Mouse (Mus musculus): ENCODE results near the gene Olfr24. TPM values are rescaled to one million over a fixed set of nuclear protein-coding genes. Genes with fewer than 3 reads are reported as not detected.

Olfr24 gene
- polyA plus RNA-seq, 1 experiment from 2014 or later = not detected

DNA sequence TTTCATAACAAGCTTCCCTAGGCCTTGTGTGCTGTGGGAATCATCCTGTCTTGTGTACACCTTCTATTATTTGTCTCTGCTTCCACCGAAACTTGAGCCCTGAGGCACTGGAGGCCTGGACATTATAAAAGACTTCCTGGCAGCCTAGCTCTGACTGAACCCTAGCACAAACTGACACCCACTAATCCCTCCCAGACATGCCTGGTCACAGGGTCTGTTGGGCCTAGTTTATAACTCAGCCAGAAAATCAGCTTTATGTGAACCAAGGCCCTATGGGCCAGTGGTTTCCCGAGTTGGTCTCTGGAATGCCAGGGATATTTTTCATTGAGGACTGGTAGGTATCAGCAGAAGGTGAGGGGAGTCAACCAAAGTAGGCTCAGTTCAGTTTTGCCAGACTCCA lies 42.8 kb downstream of the Olfr24 start:
- Histone ChIP-seq H3K27me3 (ENCODE audit: control insufficient read depth, insufficient read depth, low read length) (no peaks in the 10 kb centered on the region), H3K4me3 (ENCODE audit: low read length) (no peak overlapping the region), H3K4me1 (ENCODE audit: control insufficient read depth, insufficient read depth, low read length) (no peaks in the 10 kb centered on the region), H3K36me3 (ENCODE audit: control insufficient read depth, insufficient read depth, low read length) (no peaks in the 10 kb centered on the region), H3K9ac (ENCODE audit: low read depth, low read length) (no peak overlapping the region), H3K9me3 (ENCODE audit: control insufficient read depth, low read length) (no peaks in the 10 kb centered on the region), H3K27ac (ENCODE audit: low read depth, low read length) (no peak overlapping the region), H3K4me2 (replicated peaks; ENCODE audit: low read depth, low read length) (no peak overlapping the region)
- ATAC-seq (ENCODE audit: low FRiP score, low TSS enrichment) = peak; percentile 32; the same call in 1 of the 2 replicates
- 29% methylated on average over 2 of the region's 2 CpGs for WGBS

DNA sequence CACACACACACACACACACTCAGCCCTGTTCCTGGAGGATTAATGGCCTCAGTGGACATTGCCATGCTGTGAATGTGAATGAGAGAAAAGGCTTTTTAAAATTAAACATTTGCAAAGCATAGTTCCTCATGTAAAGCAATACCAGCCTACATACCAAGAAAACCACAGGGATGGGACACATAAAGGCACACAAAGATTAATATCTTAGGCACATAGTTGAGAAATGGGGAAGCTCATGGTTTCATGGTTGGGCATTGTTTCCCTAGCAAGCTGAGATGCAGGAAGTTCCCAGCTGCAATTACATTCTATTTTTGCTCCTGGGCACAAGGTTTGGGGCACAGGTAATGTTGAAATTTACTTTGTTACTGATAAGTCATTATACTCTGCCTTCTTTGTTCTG lies 58.2 kb downstream of the Olfr24 start:
- Histone ChIP-seq H3K27ac (ENCODE audit: low read depth, low read length) (no peak overlapping the region), H3K36me3 (ENCODE audit: control insufficient read depth, insufficient read depth, low read length) (no peaks in the 10 kb centered on the region), H3K9ac (ENCODE audit: low read depth, low read length) (no peak overlapping the region), H3K4me1 (ENCODE audit: control insufficient read depth, insufficient read depth, low read length) (no peaks in the 10 kb centered on the region), H3K27me3 (ENCODE audit: control insufficient read depth, insufficient read depth, low read length) (no peaks in the 10 kb centered on the region), H3K9me3 (ENCODE audit: control insufficient read depth, low read length) (no peaks in the 10 kb centered on the region), H3K4me3 (ENCODE audit: low read length) (no peak overlapping the region), H3K4me2 (replicated peaks; ENCODE audit: low read depth, low read length) (no peak overlapping the region)
- ATAC-seq (ENCODE audit: low FRiP score, low TSS enrichment) = no peak

Other genes starting within 250 kb of the Olfr24 start
- not detected in 2 replicates for gene Muc16, start 89.5 kb downstream of the Olfr24 start, polyA plus RNA-seq (2014; fragmentation: Nextera tagmentation; extraction: Ambion mirVana)
- not detected in 2 replicates for gene Olfr828, start 55.5 kb upstream of the Olfr24 start, polyA plus RNA-seq (2014; fragmentation: Nextera tagmentation; extraction: Ambion mirVana)
- not detected in 2 replicates for gene Olfr829, start 90.9 kb upstream of the Olfr24 start, polyA plus RNA-seq (2014; fragmentation: Nextera tagmentation; extraction: Ambion mirVana)
- not detected in 2 replicates for gene Olfr830, start 110.7 kb upstream of the Olfr24 start, polyA plus RNA-seq (2014; fragmentation: Nextera tagmentation; extraction: Ambion mirVana)
- not detected in 2 replicates for gene Olfr832, start 173.1 kb upstream of the Olfr24 start, polyA plus RNA-seq (2014; fragmentation: Nextera tagmentation; extraction: Ambion mirVana)
- gene Olfr834, start 224.0 kb upstream of the Olfr24 start, polyA plus RNA-seq (2014; fragmentation: Nextera tagmentation; extraction: Ambion mirVana) = not detected in 2 replicates